16 mouse cellular contexts compared by ENCODE assay signal in genomic region chr4:134863937-134864729, GRCm38 (mm10). TPM values are rescaled to one million over a fixed set of nuclear protein-coding genes. Genes with fewer than 3 reads are reported as not detected.
DNase-seq lines count a peak whose midpoint lies in the region; ATAC-seq and TF ChIP-seq lines count a peak whose summit lies in the region.
"Had no signal": no experiment of that assay in that cellular context is flagged by ENCODE, and none has a peak within 500 bp of the region (broad histone marks: within the 10 kb centered on the region; RNA-seq: fewer than 3 reads in every experiment).

Gene Rhd (plus strand): TSS chr4:134864536.

- H3K36me3 ChIP-seq in intestine, embryonic 15.5 days = no peaks in the 10 kb centered on the region
- H3K36me3 ChIP-seq in intestine, postnatal 0 days (ENCODE audit: control insufficient read depth, insufficient read depth) = no peaks in the 10 kb centered on the region
- H3K36me3 ChIP-seq: hindbrain, embryonic 15.5 days; neural tube, embryonic 12.5 days had no signal

- WGBS in intestine, embryonic 15.5 days = 63% methylated on average over 14 of the region's 14 CpGs
- WGBS in intestine, postnatal 0 days = 58% methylated on average over 14 of the region's 14 CpGs
- 62% methylated on average over 14 of the region's 14 CpGs for WGBS in bone marrow, adult 2 months

- no peak within 1 kb of the TSS for H3K9ac ChIP-seq in intestine, embryonic 15.5 days
- no peak within 1 kb of the TSS for H3K9ac ChIP-seq in intestine, postnatal 0 days (ENCODE audit: low read depth, low read length)
- H3K9ac ChIP-seq: hindbrain, embryonic 15.5 days; neural tube, embryonic 12.5 days had no signal

- no peak within 1 kb of the TSS for H3K4me2 ChIP-seq in intestine, embryonic 15.5 days (replicated peaks)
- no peak within 1 kb of the TSS for H3K4me2 ChIP-seq in intestine, postnatal 0 days (replicated peaks; ENCODE audit: low read depth)
- H3K4me2 ChIP-seq: hindbrain, embryonic 15.5 days; neural tube, embryonic 12.5 days had no signal

- DNase-seq in embryo, embryonic 11 days = no peak
- no peak for DNase-seq in urinary bladder, postnatal 10 days (ENCODE audit: low spot score)
- no peak for DNase-seq in adrenal gland, postnatal 25 days
- DNase-seq: adrenal gland, adult 8-10 months; cerebellum, adult 18-20 months; gastrocnemius, postnatal 25 days; right cerebral cortex, postnatal 25 days; thymus, postnatal 25 days had no signal

- peak; percentile 50; the same call in 1 of the 2 replicates for ATAC-seq in intestine, embryonic 15.5 days
- ATAC-seq in intestine, postnatal 0 days = no peak
- peak; percentile 71 for ATAC-seq in erythroid progenitor cell, adult 5-6 weeks (replicated peaks; ENCODE audit: low FRiP score, poor library complexity, severe bottlenecking)
- ATAC-seq in megakaryocyte-erythroid progenitor cell, adult 5-6 weeks (replicated peaks; ENCODE audit: low FRiP score, low TSS enrichment, poor library complexity, severe bottlenecking) = peak; percentile 76

- no peak within 1 kb of the TSS for H3K4me3 ChIP-seq in intestine, embryonic 15.5 days (replicated peaks)
- no peak within 1 kb of the TSS for H3K4me3 ChIP-seq in intestine, postnatal 0 days (ENCODE audit: low read depth, low read length)
- H3K4me3 ChIP-seq in bone marrow, adult 2 months (replicated peaks; ENCODE audit: control insufficient read depth, low read depth, low read length) = peak within 1 kb of the TSS; percentile 84
- H3K4me3 ChIP-seq: hindbrain, embryonic 15.5 days; neural tube, embryonic 12.5 days had no signal

- peak; percentile 92 for TF ChIP-seq POLR2A in bone marrow, adult 2 months (IDR thresholded peaks at IDR 0.05; ENCODE audit: borderline replicate concordance, control insufficient read depth, low read depth, low read length)

- H3K27me3 ChIP-seq in intestine, embryonic 15.5 days (replicated peaks) = peaks cover 7% of the 10 kb centered on the region; the same call in 1 of the 2 replicates
- 0 out of 2 replicates have a peak, but pooled peaks cover 2% of the 10 kb centered on the region for H3K27me3 ChIP-seq in intestine, postnatal 0 days (replicated peaks; ENCODE audit: control insufficient read depth, insufficient read depth, low read length)

- H3K4me1 ChIP-seq in intestine, embryonic 15.5 days (replicated peaks) = 0 out of 2 replicates have a peak, but pooled peaks cover 2% of the 10 kb centered on the region
- H3K4me1 ChIP-seq in intestine, postnatal 0 days (replicated peaks; ENCODE audit: control insufficient read depth, insufficient read depth, low read length) = no peaks in the 10 kb centered on the region
- H3K4me1 ChIP-seq in bone marrow, adult 2 months (ENCODE audit: control insufficient read depth, insufficient read depth, low read length) = peaks cover 1% of the 10 kb centered on the region; the same call in 1 of the 2 replicates
- H3K4me1 ChIP-seq: hindbrain, embryonic 15.5 days; neural tube, embryonic 12.5 days had no signal

- TF ChIP-seq CTCF in intestine, postnatal 0 days (IDR thresholded peaks at IDR 0.05; ENCODE audit: low read depth) = no peak
- no peak for TF ChIP-seq CTCF in bone marrow, adult 2 months (IDR thresholded peaks at IDR 0.05; ENCODE audit: control insufficient read depth, insufficient read depth, low read length)

- H3K27ac ChIP-seq in intestine, embryonic 15.5 days = no peak within 1 kb of the TSS
- no peak within 1 kb of the TSS for H3K27ac ChIP-seq in intestine, postnatal 0 days (ENCODE audit: low read depth, low read length)
- peak within 1 kb of the TSS; percentile 46 for H3K27ac ChIP-seq in bone marrow, adult 2 months (ENCODE audit: control insufficient read depth, insufficient read depth, low read depth, low read length, poor library complexity)
- H3K27ac ChIP-seq: hindbrain, embryonic 15.5 days; neural tube, embryonic 12.5 days had no signal

- H3K9me3 ChIP-seq in intestine, embryonic 15.5 days = no peaks in the 10 kb centered on the region
- H3K9me3 ChIP-seq in intestine, postnatal 0 days (ENCODE audit: control insufficient read depth) = no peaks in the 10 kb centered on the region
- H3K9me3 ChIP-seq: hindbrain, embryonic 15.5 days; neural tube, embryonic 12.5 days had no signal

RNA-seq across cellular contexts. Expression of gene Rhd, which starts in this region (rescaled TPM):
- polyA plus RNA-seq in intestine, embryonic 15.5 days (2015; fragmentation: Nextera tagmentation; extraction: Ambion mirVana) = 7.9 and 8.4 TPM in 2 replicates
- 0.10 and 0.16 TPM in 2 replicates for polyA plus RNA-seq in intestine, postnatal 0 days (2015; fragmentation: Nextera tagmentation; extraction: Ambion mirVana)
- 147 and 211 TPM in 2 replicates for polyA plus RNA-seq in bone marrow, adult 2 months (2011; ENCODE audit: insufficient read depth, insufficient read length, low replicate concordance, missing spikeins)
- total RNA-seq in erythroid progenitor cell, adult 5-6 weeks (2015; ENCODE audit: low replicate concordance) = 1,050 and 1,093 TPM in 2 replicates
- total RNA-seq in erythroid progenitor cell, adult 5-6 weeks (2017; ENCODE audit: low replicate concordance) = 1,285 and 1,461 TPM in 2 replicates
- total RNA-seq in megakaryocyte-erythroid progenitor cell, adult 5-6 weeks (2014; fragmentation: Nextera tagmentation) = 163 and 165 TPM in 2 replicates
- 119 and 185 TPM in 2 replicates for total RNA-seq in megakaryocyte-erythroid progenitor cell, adult 5-6 weeks (2017)
- total RNA-seq in adrenal gland, postnatal 25 days (2021) = 0.33 TPM in 1 of 2 replicates, not detected in the other
- total RNA-seq: gastrocnemius, postnatal 25 days; left cerebral cortex, postnatal 10 days had no signal

Comparison
In these comparisons a context has a peak if more than half of its experiments do, and no peak if none do; other contexts are left out.
1. RNA of gene Rhd (total RNA-seq): 1,050 to 1,461 TPM in erythroid progenitor cell, adult 5-6 weeks and 119 to 185 TPM in megakaryocyte-erythroid progenitor cell, adult 5-6 weeks; 0.33 TPM in adrenal gland, postnatal 25 days; every median in the first group is over 10 times any median in the second.
2. RNA of gene Rhd (total RNA-seq): 1,050 to 1,461 TPM in erythroid progenitor cell, adult 5-6 weeks; 119 to 185 TPM in megakaryocyte-erythroid progenitor cell, adult 5-6 weeks; every median in the first group is over 4 times any median in the second.
3. RNA of gene Rhd (polyA plus RNA-seq): 147 to 211 TPM in bone marrow, adult 2 months; 7.9 to 8.4 TPM in intestine, embryonic 15.5 days and 0.10 to 0.16 TPM in intestine, postnatal 0 days; every median in the first group is over 10 times any median in the second.